Mouse (Mus musculus) embryonic stem cell, embryonic (primary cell): ENCODE results near the gene Rev1.
"Not testable (repeated sequence)": the region's sequence is repeated elsewhere in the genome, so short reads cannot be mapped to it uniquely, and the experiment has no call there.

Experiments
- CTCF ChIA-PET, 4 experiments: fragments of 300-600 bp in 2 of 4; fragments of 350-600 bp in 2 of 4; sonication (Branson Sonifier 250); formaldehyde crosslinking; loops; one replicate each; lab custom pipeline; 2022; ENCODE audit warnings: inconsistent platforms in 2 of 4; lab: Charles Lee
- POLR2A ChIA-PET, 4 experiments: fragments of 300-600 bp in 2 of 4; fragments of 350-600 bp in 2 of 4; sonication (Branson Sonifier 250); formaldehyde crosslinking; loops; one replicate each; lab custom pipeline; 2022; ENCODE audit warnings: antibody characterized with exemption in 4 of 4, inconsistent platforms in 1 of 4; lab: Charles Lee

Rev1 gene

GRCm38 (mm10) chr1:38109786-38110185, 19.8 kb downstream of the Rev1 start:
- ChIA-PET POLR2A (interaction anchor here in 2 of 4 experiments (0.6 to 1.4 kb wide), 5 partner anchors 10 to 1426 kb away, joined by 3 to 5 read pairs (median 3); no protein-coding TSS in a partner anchor), CTCF (no interaction called here)

- CTCF ChIA-PET: no interaction called here
Observed at GRCm38 (mm10) chr1:38103813-38104212, 25.8 kb downstream of the Rev1 start.

GRCm38 (mm10) chr1:38103214-38103613, 26.4 kb downstream of the Rev1 start:
- POLR2A ChIA-PET: interaction anchor here in 2 of 4 experiments (0.9 to 1.1 kb wide), 3 partner anchors 13 to 25 kb away, joined by 3 read pairs; no protein-coding TSS in a partner anchor
- CTCF ChIA-PET: no interaction called here

More at GRCm38 (mm10) chr1:38103813-38104212, 25.8 kb downstream of the Rev1 start:
- POLR2A ChIA-PET: interaction anchor here in 2 of 4 experiments (0.9 to 1.1 kb wide), 3 partner anchors 13 to 25 kb away, joined by 3 read pairs; no protein-coding TSS in a partner anchor

GRCm38 (mm10) chr1:38081316-38081715, 48.3 kb downstream of the Rev1 start:
- ChIA-PET POLR2A (no interaction called here), CTCF (no interaction called here)

GRCm38 (mm10) chr1:38071326-38071725, 58.3 kb downstream of the Rev1 start:
- ChIA-PET CTCF (no interaction called here), POLR2A (interaction anchor here in 2 of 4 experiments (0.7 to 3.3 kb wide), 4 partner anchors 14 to 147 kb away, joined by 3 to 12 read pairs (median 3); no protein-coding TSS in a partner anchor)

GRCm38 (mm10) chr1:38067276-38067675, 62.3 kb downstream of the Rev1 start:
- POLR2A ChIA-PET: interaction anchor here in 2 of 4 experiments (0.7 to 2.0 kb wide), 8 partner anchors 8 to 164 kb away, joined by 3 to 10 read pairs (median 3); no protein-coding TSS in a partner anchor
- CTCF ChIA-PET: interaction anchor here in 2 of 4 experiments (1.1 to 1.3 kb wide), 2 partner anchors 9 to 222 kb away, joined by 3 read pairs; no protein-coding TSS in a partner anchor

GRCm38 (mm10) chr1:38062156-38062555, 67.4 kb downstream of the Rev1 start:
- CTCF ChIA-PET: not testable (repeated sequence)
- POLR2A ChIA-PET: interaction anchor here in 1 of 4 experiments (2.0 kb wide), 1 partner anchor 23 kb away, joined by 4 read pairs; no protein-coding TSS in a partner anchor

GRCm38 (mm10) chr1:38058417-38058816, 71.2 kb downstream of the Rev1 start:
- CTCF ChIA-PET: interaction anchor here in 2 of 4 experiments (0.8 to 1.2 kb wide), 2 partner anchors 9 to 127 kb away, joined by 3 read pairs; no protein-coding TSS in a partner anchor
- POLR2A ChIA-PET: interaction anchor here in 2 of 4 experiments (0.9 to 2.1 kb wide), 12 partner anchors 9 to 33 kb away, joined by 3 to 12 read pairs (median 4); no protein-coding TSS in a partner anchor

GRCm38 (mm10) chr1:38055176-38055575, 74.4 kb downstream of the Rev1 start:
- ChIA-PET POLR2A (interaction anchor here in 2 of 4 experiments (0.7 to 2.2 kb wide), 4 partner anchors 11 to 30 kb away, joined by 3 to 8 read pairs (median 4); no protein-coding TSS in a partner anchor), CTCF (no interaction called here)

- POLR2A ChIA-PET: interaction anchor here (0.6 to 2.3 kb wide), 7 partner anchors 8 to 53 kb away, joined by 3 to 9 read pairs (median 3); no protein-coding TSS in a partner anchor
Observed at GRCm38 (mm10) chr1:38049562-38049961, 80.0 kb downstream of the Rev1 start.

GRCm38 (mm10) chr1:38048121-38048520, 81.5 kb downstream of the Rev1 start:
- CTCF ChIA-PET: no interaction called here

More at GRCm38 (mm10) chr1:38049562-38049961, 80.0 kb downstream of the Rev1 start:
- CTCF ChIA-PET: interaction anchor here in 1 of 4 experiments (0.6 kb wide), 1 partner anchor 11 kb away, joined by 4 read pairs; no protein-coding TSS in a partner anchor

GRCm38 (mm10) chr1:38038898-38039297, 90.7 kb downstream of the Rev1 start:
- ChIA-PET CTCF (interaction anchor here in 1 of 4 experiments (0.7 kb wide), 1 partner anchor 34 kb away, joined by 6 read pairs; no protein-coding TSS in a partner anchor), POLR2A (interaction anchor here in 1 of 4 experiments (0.5 to 1.7 kb wide), 3 partner anchors 18 to 1260 kb away, joined by 3 to 8 read pairs (median 3); no protein-coding TSS in a partner anchor)

More at GRCm38 (mm10) chr1:38048121-38048520, 81.5 kb downstream of the Rev1 start:
- POLR2A ChIA-PET: interaction anchor here in 2 of 4 experiments (0.6 to 2.3 kb wide), 5 partner anchors 8 to 12 kb away, joined by 3 to 9 read pairs (median 4); no protein-coding TSS in a partner anchor

- CTCF ChIA-PET: no interaction called here
- POLR2A ChIA-PET: interaction anchor here in 3 of 4 experiments (0.6 to 2.4 kb wide), 8 partner anchors 12 to 556 kb away, joined by 3 to 5 read pairs (median 4); partner anchors contain the start of gene Txndc9 (in 1 of the 3)
Observed at GRCm38 (mm10) chr1:38037375-38037774, 92.2 kb downstream of the Rev1 start.

- CTCF ChIA-PET: no interaction called here
- POLR2A ChIA-PET: interaction anchor here in 2 of 4 experiments (1.0 to 2.4 kb wide), 3 partner anchors 36 to 39 kb away, joined by 3 to 5 read pairs (median 4); partner anchors contain the start of gene Txndc9 (in 1 of the 2)
Observed at GRCm38 (mm10) chr1:38035521-38035920, 94.1 kb downstream of the Rev1 start.

GRCm38 (mm10) chr1:38031391-38031790, 98.2 kb downstream of the Rev1 start:
- POLR2A ChIA-PET: no interaction called here
- CTCF ChIA-PET: no interaction called here

- ChIA-PET POLR2A (interaction anchor here in 1 of 4 experiments (0.5 kb wide), 1 partner anchor 37 kb away, joined by 3 read pairs; no protein-coding TSS in a partner anchor), CTCF (interaction anchor here in 1 of 4 experiments (1.2 kb wide), 1 partner anchor 760 kb away, joined by 3 read pairs; no protein-coding TSS in a partner anchor)
Observed at GRCm38 (mm10) chr1:38027301-38027700, 102.3 kb downstream of the Rev1 start.

GRCm38 (mm10) chr1:38014551-38015203, 114.9 kb downstream of the Rev1 start:
- ChIA-PET POLR2A (interaction anchor here in 2 of 4 experiments (1.2 to 2.6 kb wide), 4 partner anchors 9 to 18 kb away, joined by 3 to 7 read pairs (median 4); no protein-coding TSS in a partner anchor), CTCF (no interaction called here)

GRCm38 (mm10) chr1:38012509-38012908, 117.1 kb downstream of the Rev1 start:
- ChIA-PET CTCF (no interaction called here), POLR2A (interaction anchor here in 2 of 4 experiments (0.7 to 1.6 kb wide), 5 partner anchors 9 to 41 kb away, joined by 3 to 10 read pairs (median 3); no protein-coding TSS in a partner anchor)
